Mouse (Mus musculus): ENCODE results near the gene Cfap70. TPM values are rescaled to one million over a fixed set of nuclear protein-coding genes. Genes with fewer than 3 reads are reported as not detected.

Cfap70 gene
- polyA plus RNA-seq, 1 experiment from 2014 or later, result not detected

GRCm38 (mm10) chr14:20451302-20451701, 724 bp downstream of the Cfap70 start:
- Histone ChIP-seq H3K36me3 (ENCODE audit: inconsistent target) (peaks cover 11% of the 10 kb centered on the region), H3K27ac (no peak overlapping the region), H3K79me2 (ENCODE audit: inconsistent target) (no peaks in the 10 kb centered on the region), H3K4me3 (ENCODE audit: inconsistent target) (no peak overlapping the region)
- WGBS (ENCODE audit: missing documents), result 36% methylated on average over 2 of the region's 2 CpGs

- H3K27ac ChIP-seq, result no peak overlapping the region
- H3K79me2 ChIP-seq (ENCODE audit: inconsistent target), result no peaks in the 10 kb centered on the region
- WGBS (ENCODE audit: missing documents), result 84% methylated on average over 12 of the region's 12 CpGs
Observed at GRCm38 (mm10) chr14:20447209-20447608, 4.8 kb downstream of the Cfap70 start.

DNA sequence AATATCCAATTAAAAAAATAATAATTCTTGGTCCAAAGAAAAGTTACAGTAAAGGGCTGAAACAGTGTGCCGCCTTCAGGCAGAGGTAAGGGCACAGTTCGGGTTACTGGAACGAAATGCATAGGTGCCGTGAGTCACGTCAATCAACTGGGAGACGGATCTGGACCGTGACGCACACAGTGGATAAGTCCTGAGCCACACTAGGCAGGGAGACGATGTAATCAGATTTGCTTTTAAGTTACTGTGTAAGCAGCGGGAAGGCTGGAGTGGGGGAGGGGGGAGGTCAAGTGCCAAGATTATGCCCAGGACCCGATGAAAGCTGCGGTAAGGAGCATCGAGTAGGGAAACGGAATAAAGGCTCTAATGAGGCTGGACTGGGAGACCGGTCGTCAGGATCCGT, 9.8 kb downstream of the Cfap70 start:
- Histone ChIP-seq H3K36me3 (ENCODE audit: inconsistent target) (no peaks in the 10 kb centered on the region), H3K27ac (no peak overlapping the region), H3K79me2 (ENCODE audit: inconsistent target) (no peaks in the 10 kb centered on the region), H3K4me3 (ENCODE audit: inconsistent target) (no peak overlapping the region)
- 93% methylated on average over 17 of the region's 17 CpGs for WGBS (ENCODE audit: missing documents)

More at GRCm38 (mm10) chr14:20447209-20447608, 4.8 kb downstream of the Cfap70 start:
- Histone ChIP-seq H3K36me3 (ENCODE audit: inconsistent target) (no peaks in the 10 kb centered on the region), H3K4me3 (ENCODE audit: inconsistent target) (no peak overlapping the region)

GRCm38 (mm10) chr14:20436976-20437375, 15.1 kb downstream of the Cfap70 start:
- Histone ChIP-seq H3K79me2 (ENCODE audit: inconsistent target) (no peaks in the 10 kb centered on the region), H3K36me3 (ENCODE audit: inconsistent target) (no peaks in the 10 kb centered on the region), H3K27ac (no peak overlapping the region), H3K4me3 (ENCODE audit: inconsistent target) (no peak overlapping the region)
- 30% methylated on average over 6 of the region's 6 CpGs for WGBS (ENCODE audit: missing documents)

GRCm38 (mm10) chr14:20432420-20432819, 19.6 kb downstream of the Cfap70 start:
- Histone ChIP-seq H3K36me3 (ENCODE audit: inconsistent target) (no peaks in the 10 kb centered on the region), H3K27ac (no peak overlapping the region), H3K79me2 (ENCODE audit: inconsistent target) (no peaks in the 10 kb centered on the region), H3K4me3 (ENCODE audit: inconsistent target) (no peak overlapping the region)
- 90% methylated on average over 4 of the region's 4 CpGs for WGBS (ENCODE audit: missing documents)

DNA sequence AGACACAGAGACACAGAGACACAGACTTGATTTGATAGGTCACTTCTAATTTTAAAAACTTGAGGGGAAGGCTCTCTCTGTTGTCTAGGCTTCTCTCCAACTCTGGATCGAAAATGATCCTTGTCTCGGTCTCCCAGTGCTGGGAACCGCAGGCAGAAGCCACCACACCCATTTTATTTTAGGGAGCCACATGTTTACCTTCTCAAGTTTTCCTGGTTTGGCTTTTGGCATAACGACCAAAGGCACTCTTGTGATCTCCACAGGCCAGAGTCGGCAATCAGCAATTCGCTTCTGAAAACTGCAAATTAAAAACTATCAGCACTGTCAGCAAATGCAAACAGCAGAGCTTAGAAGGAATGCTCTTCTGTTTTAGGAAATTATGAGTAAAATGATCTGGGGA, 20.3 kb downstream of the Cfap70 start:
- no peak overlapping the region for H3K4me3 ChIP-seq (ENCODE audit: inconsistent target)
- no peaks in the 10 kb centered on the region for H3K36me3 ChIP-seq (ENCODE audit: inconsistent target)
- H3K79me2 ChIP-seq (ENCODE audit: inconsistent target), result no peaks in the 10 kb centered on the region
- no peak overlapping the region for H3K27ac ChIP-seq
- 87% methylated on average over 6 of the region's 6 CpGs for WGBS (ENCODE audit: missing documents)

DNA sequence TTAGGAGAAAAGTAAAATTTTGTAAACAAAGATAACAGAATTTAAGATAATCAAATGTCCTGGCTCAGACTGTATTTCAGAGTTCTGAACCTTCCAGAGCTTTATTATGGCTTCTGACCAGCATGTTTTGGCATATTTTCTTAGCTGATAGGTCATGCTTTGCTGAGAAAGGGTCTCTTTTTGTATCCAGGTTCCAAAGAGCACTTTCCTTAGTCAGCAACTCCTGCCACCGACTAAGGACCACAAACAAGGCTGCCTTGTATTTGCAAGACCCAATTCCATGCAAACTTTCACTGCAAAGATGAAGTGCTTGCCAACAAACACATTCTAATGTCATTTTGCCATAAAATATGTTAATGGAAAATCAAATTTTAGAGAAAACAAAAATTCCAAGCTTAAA, 22.2 kb downstream of the Cfap70 start:
- Histone ChIP-seq H3K79me2 (ENCODE audit: inconsistent target) (no peaks in the 10 kb centered on the region), H3K36me3 (ENCODE audit: inconsistent target) (no peaks in the 10 kb centered on the region), H3K4me3 (ENCODE audit: inconsistent target) (no peak overlapping the region), H3K27ac (no peak overlapping the region)
- WGBS (ENCODE audit: missing documents), result 50% methylated on average over 1 of the region's 1 CpGs

DNA sequence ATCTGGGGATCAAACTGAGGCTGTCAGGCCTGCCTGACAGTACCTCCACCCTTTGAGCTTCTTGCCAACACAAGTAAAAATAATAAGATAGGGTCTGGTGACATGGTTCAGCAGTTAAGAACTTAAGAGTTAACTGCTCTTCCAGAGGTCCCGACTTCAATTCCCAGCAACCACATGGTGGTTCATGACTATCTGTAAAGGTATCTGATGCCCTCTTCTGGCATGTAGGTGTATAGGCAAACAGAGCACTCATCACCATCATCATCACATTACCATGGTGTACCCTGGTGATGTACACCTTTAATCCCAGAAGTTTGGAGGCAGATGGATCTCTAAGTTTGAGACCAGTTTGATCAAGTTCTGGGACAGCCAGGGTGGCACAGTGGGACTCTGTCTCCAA, 23.4 kb downstream of the Cfap70 start:
- Histone ChIP-seq H3K36me3 (ENCODE audit: inconsistent target) (no peaks in the 10 kb centered on the region), H3K27ac (no peak overlapping the region), H3K79me2 (ENCODE audit: inconsistent target) (no peaks in the 10 kb centered on the region), H3K4me3 (ENCODE audit: inconsistent target) (no peak overlapping the region)
- WGBS (ENCODE audit: missing documents), result 23% methylated on average over 1 of the region's 1 CpGs

DNA sequence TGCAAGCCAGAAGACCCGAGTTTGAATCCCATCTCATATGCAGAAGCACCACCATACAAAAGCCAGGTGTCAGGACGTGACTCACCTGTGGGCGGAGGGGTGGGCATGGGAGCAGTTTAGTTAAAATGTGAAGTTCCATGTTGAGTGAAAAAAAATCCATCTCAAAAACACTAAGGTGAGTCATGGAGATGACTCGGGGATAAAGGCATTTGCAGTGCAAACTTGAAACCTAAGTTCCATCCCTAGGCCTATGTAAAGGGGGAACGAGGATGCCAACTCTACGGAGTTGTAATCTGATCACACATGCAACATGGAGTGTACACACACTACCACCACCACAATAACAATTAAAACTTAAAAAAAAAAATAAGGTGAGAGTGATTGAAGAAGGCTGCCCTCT, 29.0 kb downstream of the Cfap70 start:
- Histone ChIP-seq H3K36me3 (ENCODE audit: inconsistent target) (no peaks in the 10 kb centered on the region), H3K4me3 (ENCODE audit: inconsistent target) (no peak overlapping the region), H3K79me2 (ENCODE audit: inconsistent target) (no peaks in the 10 kb centered on the region), H3K27ac (no peak overlapping the region)
- WGBS (ENCODE audit: missing documents), result 84% methylated on average over 6 of the region's 6 CpGs

- Histone ChIP-seq H3K27ac (no peak overlapping the region), H3K79me2 (ENCODE audit: inconsistent target) (no peaks in the 10 kb centered on the region), H3K36me3 (ENCODE audit: inconsistent target) (no peaks in the 10 kb centered on the region), H3K4me3 (ENCODE audit: inconsistent target) (no peak overlapping the region)
- WGBS (ENCODE audit: missing documents), result 25% methylated on average over 7 of the region's 7 CpGs
Observed at GRCm38 (mm10) chr14:20422257-20422656, 29.8 kb downstream of the Cfap70 start.

DNA sequence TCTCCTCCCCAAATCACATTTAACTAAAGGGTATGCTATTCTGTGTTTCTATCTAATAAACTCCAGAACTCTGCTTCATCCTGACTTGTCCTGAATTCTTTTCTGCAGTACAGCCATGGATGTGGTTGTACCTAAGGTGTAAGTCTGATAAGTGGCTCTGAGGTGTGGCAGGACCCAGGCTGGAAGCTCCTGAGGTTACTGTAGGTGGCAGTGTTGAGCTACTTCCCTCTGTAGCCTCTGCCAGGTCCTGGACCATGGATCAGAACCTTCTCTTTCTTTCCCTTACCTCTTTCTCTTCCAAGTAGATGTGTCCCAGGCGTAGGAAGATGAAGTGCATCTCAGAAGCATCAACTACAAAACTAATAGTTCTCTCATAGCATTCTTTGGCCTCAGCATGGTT, 52.0 kb downstream of the Cfap70 start:
- Histone ChIP-seq H3K79me2 (ENCODE audit: inconsistent target) (no peaks in the 10 kb centered on the region), H3K27ac (no peak overlapping the region), H3K36me3 (ENCODE audit: inconsistent target) (no peaks in the 10 kb centered on the region), H3K4me3 (ENCODE audit: inconsistent target) (no peak overlapping the region)
- WGBS (ENCODE audit: missing documents), result 63% methylated on average over 1 of the region's 1 CpGs

DNA sequence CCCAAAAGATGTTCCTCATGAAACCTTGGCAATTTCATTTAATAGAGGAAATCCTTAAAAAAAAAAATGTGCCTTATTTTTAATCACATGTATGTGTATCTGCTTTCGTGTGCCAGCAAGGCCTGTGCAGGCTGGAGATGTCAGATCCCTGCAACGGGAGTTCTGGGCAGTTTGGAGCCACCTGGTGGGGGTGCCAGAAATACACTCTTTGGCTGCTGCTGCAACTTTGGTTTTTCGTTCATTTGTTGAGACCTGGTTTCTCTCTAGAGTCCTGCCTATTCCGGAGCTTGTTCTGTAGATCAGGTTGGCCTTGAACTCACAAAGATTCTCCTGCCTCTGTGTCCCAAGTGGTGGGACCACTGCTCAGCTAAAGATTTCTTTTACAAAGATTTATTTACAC, 53.2 kb downstream of the Cfap70 start:
- 42% methylated on average over 4 of the region's 4 CpGs for WGBS (ENCODE audit: missing documents)
- H3K27ac ChIP-seq, result no peak overlapping the region
- H3K79me2 ChIP-seq (ENCODE audit: inconsistent target), result no peaks in the 10 kb centered on the region
- H3K36me3 ChIP-seq (ENCODE audit: inconsistent target), result no peaks in the 10 kb centered on the region
- H3K4me3 ChIP-seq (ENCODE audit: inconsistent target), result no peak overlapping the region

DNA sequence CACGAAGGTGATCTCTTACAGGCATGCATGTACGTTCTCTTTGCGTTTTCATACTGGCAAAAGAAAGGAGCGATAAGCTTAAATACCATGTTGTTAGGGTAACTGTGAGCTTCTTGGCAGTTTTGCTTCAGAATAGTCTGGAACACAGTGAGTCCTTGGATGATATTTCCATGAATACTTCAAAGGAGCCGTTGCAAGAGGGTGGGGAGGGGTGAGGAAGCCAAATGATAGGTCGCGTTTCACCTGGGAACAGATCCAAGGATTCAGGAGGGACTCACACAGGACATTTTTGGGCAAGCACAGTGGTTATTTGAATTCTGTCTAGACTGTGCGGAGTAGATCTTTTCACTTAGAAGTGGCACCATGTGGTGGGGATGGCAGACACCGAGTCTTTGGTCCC, 54.8 kb downstream of the Cfap70 start:
- H3K27ac ChIP-seq, result no peak overlapping the region
- WGBS (ENCODE audit: missing documents), result 91% methylated on average over 9 of the region's 9 CpGs

DNA sequence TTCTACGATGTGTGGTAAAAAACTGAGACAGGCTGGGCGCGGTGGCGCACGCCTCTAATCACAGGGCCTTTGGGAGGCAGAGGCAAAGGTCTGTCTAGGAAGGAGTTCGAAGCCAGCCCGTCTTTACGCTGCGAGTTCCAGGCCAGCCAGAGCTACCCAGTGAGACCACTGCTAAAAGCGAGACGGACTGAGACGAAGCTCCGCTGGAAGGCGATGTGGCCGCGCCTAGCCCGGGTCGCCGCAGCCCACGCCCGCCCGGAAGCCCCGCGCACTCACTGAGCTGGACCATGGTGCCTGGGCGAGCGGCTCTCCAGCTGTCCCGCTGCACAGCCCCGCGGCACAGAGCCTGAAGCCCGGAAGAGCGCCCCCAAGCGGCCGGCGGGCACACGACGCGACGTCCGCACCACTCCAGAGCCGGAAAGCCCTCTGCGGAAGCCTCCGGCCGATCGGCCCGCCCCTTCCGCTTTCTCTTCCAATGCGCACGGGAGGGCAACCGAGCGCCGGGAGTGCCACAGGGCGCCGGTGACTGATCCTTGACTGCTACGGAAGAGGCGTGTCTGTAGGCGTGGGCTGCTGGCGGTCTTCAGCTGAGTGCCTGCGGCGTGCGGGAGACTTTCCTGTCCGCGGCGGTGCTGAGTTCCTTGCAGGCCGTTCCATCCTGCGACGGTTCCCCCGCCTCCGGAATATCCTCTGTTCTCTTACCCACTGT, 58.7 kb downstream of the Cfap70 start, which contains the start of gene Mrps16:
Mrps16 (minus strand) TSS at position 430 of the 709 bp plus-strand sequence.
- peak within 1 kb of the TSS; percentile 77 for H3K4me3 ChIP-seq (ENCODE audit: inconsistent target)
- under 1% methylated on average over 66 of the region's 68 CpGs for WGBS (ENCODE audit: missing documents)
- peak within 1 kb of the TSS; percentile 55 for H3K27ac ChIP-seq
- peaks cover 5% of the 10 kb centered on the region; the same call in 1 of the 2 replicates for H3K79me2 ChIP-seq (ENCODE audit: inconsistent target)
- 0 out of 2 replicates have a peak, but pooled peaks cover 11% of the 10 kb centered on the region for H3K36me3 ChIP-seq (ENCODE audit: inconsistent target)

More for the DNA sequence above, 54.8 kb downstream of the Cfap70 start:
- Histone ChIP-seq H3K4me3 (ENCODE audit: inconsistent target) (no peak overlapping the region), H3K79me2 (ENCODE audit: inconsistent target) (peaks cover 5% of the 10 kb centered on the region; the same call in 1 of the 2 replicates), H3K36me3 (ENCODE audit: inconsistent target) (no peaks in the 10 kb centered on the region)

- H3K27ac ChIP-seq, result no peak overlapping the region
- H3K4me3 ChIP-seq (ENCODE audit: inconsistent target), result no peak overlapping the region; the same call in 1 of the 2 replicates
- WGBS (ENCODE audit: missing documents), result 89% methylated on average over 3 of the region's 4 CpGs
- 0 out of 2 replicates have a peak, but pooled peaks cover 11% of the 10 kb centered on the region for H3K36me3 ChIP-seq (ENCODE audit: inconsistent target)
- H3K79me2 ChIP-seq (ENCODE audit: inconsistent target), result peaks cover 14% of the 10 kb centered on the region
Observed at GRCm38 (mm10) chr14:20392326-20392725, 59.7 kb downstream of the Cfap70 start.
